Mouse (Mus musculus): ENCODE data around the gene Rs1.
"Not testable (repeated sequence)": the region's sequence is repeated elsewhere in the genome, so short reads cannot be mapped to it uniquely, and the experiment has no call there.

Gene Rs1

DNA sequence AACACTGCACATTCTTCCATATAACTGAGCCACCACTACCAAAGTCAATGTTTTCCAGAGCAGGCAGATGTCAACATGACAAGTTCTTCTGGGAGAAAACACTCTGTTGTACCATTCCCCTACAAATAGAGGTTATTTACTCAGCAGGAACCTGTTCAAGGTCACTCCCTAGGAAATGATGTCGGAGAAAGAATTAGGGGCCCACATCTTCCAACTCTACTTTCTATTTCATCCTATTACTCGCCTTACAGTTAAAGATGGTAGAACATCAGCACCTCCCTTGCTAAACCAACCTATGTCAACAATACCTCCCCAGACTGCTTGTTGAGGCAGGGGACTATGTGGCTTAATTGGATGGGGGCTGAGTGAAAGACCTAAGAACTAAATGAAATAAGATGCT lies at the start of gene Rs1:
Rs1 (plus strand) TSS at position 301 of the 400 bp plus-strand sequence.
- no peak for DNase-seq

- no peak for DNase-seq
These were observed 32.2 kb upstream of the Rs1 start, which contains the start of gene Ppef1 for GRCm38 (mm10) chrX:160735650-160736049. Ppef1 (minus strand) TSS chrX:160735765.

DNA sequence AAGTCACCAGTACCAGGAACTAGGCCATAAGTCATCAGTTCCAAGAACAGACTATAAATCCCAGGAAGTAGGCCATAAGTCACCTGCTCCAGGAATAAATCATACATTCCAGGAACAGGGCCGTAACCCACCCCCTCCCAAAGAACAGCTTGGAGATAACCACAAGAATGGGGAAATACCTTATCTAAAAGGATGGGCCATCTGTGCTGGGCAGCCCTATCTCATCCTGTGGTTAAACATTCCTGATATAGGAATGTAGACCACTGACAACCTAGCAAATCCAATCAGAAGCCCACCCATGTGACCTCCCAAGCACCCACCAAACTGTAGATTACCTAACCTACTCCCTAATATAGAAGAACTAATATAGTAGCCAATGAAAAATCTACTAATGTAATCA lies 22.4 kb upstream of the Rs1 start:
- DNase-seq = no peak

DNA sequence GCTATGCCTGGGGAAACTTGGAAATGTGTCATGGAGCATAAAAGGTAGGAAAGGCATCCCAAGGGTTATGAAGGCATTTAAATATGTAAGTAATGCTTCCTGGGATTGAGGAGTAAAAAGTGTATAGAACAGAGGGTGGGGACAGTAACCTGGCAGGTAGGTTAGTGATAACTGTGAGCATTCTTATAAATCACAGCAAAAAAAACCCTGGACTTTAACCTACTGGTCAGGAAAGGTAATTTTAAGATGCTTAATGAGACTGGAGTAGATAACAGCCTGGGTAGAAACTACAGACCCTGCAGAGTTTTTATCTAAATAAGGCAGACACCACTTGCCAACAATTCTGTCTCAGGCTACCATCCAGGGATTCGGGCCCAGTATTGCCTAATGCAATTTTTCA lies 19.2 kb upstream of the Rs1 start:
- DNase-seq = no peak

- no peak for DNase-seq
These were observed 17.0 kb upstream of the Rs1 start for GRCm38 (mm10) chrX:160750808-160751207.

GRCm38 (mm10) chrX:160765389-160766232 lies 2.2 kb upstream of the Rs1 start:
- peak; percentile 93 for DNase-seq

DNA sequence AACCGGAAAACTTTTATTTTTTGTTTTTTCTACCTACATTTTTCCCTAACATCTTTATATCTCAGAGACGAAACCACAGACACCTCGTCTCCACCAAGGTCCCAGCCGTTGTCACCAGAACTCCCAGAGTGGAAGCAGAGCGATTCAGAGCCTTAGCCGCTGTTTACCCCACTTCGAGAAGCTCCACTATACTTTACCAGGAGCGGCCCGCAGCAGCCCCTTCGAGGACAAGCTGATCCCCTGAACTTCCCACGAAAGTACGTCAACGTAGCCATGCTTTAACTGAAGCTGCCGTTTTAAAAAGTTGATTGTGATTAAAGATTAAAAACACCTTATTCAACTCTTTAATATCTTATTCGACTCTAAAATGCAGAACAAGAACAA lies 1.6 kb upstream of the Rs1 start:
- DNase-seq = no peak

GRCm38 (mm10) chrX:160769622-160770021 lies 1.8 kb downstream of the Rs1 start:
- not testable (repeated sequence) for DNase-seq

DNA sequence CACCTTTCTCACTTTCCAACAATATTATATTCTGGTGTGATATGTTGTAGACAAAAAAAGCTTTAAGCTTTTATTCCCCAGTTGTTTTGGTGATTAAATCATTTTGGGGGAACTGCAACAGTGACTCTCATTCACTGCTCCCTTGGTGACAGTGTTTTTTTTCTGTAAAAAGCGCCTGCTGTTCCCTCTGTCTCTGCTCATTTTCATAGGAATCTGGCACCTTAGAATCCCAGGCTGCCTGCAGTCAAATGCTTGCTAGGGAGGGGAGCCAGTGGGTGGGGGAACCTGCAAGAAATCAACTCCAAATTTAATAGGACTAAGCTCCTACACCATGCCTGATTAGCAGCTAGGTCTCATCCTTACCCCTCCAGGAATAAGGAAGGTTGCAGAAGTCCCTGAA lies 5.2 kb downstream of the Rs1 start:
- DNase-seq = no peak

DNA sequence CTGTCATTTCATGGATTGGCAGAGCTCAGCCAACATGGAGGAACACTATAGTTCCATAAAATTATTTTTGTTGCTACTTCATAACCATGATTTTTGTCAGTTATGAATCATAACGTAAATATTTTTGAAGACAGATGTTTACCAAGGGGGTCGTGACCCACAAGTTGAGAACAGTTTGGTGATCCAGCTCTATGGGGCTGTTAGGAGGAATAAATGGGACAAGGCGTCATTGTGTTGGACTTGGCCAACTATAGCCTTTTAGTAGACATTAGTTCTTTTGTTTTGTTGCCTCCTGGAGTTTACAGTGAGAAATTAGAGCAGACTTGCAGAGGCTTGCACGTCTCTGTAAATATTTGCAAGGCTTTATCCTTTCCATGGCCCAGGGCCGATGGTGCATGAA lies 14.5 kb downstream of the Rs1 start:
- no peak for DNase-seq

GRCm38 (mm10) chrX:160794920-160795319 lies 27.1 kb downstream of the Rs1 start:
- DNase-seq = no peak

DNA sequence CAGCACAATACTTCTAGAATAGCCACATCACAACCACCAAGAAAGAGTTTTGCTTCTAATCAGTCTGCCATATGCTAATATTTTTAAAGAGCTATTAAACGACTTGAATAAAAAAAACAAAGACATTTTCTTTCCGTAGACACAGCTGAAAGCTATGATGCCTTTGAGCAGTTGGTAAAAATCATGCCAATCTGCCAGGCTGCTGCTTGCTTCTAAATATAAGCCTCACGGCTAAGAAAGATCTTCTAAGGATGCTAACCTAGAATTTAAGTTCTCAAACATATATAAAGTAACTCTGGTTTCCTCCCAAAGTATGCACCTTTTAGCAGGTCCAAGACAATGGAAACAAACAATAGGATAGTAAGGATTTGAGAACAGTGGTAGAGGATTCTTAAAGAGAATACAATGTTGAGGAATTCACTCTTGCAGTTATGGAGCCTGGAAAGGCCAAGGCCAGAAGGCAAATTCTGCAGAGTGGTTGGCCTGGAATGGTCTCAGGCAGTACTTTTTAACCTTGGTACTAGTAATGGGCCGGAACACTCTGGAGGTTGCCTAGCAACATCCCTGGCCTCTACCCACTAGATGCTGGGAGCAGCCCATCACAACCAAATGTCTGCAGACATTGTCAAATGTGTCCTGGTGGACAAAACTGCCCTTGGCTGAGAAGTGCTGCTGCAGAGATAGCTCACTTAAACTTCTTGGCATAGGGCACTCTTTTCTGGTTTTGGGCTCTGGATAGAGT lies 36.8 kb downstream of the Rs1 start:
- DNase-seq = no peak

DNA sequence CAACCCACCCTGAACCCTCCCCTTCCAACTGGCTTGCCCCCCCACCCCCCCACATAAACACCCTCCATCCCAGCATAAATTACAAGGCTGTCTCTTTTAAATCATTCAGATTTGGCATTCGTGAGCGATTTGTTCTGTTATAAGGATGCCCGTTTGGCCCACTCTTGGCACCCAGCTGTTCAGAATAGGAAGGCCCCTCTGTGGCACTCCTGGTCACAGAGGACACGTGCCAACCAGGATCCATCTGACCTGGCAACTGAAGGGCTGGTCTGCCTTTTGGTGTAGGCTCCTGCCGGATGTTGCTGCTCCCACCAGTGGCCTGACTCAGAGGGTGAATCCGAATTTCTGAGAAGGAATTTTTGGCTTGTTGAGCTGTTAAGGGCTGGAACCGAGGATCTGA lies 40.4 kb downstream of the Rs1 start:
- no peak for DNase-seq

Measured in lung, postnatal 10 days (tissue).